Mouse (Mus musculus) layer of hippocampus, adult 9-10 months (tissue): ENCODE measurements around the gene Sesn1.
"Not testable (repeated sequence)": the region's sequence is repeated elsewhere in the genome, so short reads cannot be mapped to it uniquely, and the experiment has no call there.

ENCODE experiments used
- DNase-seq: peaks from one replicate; pipeline ENCODE4 v3.0.0; 2022; ENCODE audit warnings: low spot score

The Sesn1 gene

DNA sequence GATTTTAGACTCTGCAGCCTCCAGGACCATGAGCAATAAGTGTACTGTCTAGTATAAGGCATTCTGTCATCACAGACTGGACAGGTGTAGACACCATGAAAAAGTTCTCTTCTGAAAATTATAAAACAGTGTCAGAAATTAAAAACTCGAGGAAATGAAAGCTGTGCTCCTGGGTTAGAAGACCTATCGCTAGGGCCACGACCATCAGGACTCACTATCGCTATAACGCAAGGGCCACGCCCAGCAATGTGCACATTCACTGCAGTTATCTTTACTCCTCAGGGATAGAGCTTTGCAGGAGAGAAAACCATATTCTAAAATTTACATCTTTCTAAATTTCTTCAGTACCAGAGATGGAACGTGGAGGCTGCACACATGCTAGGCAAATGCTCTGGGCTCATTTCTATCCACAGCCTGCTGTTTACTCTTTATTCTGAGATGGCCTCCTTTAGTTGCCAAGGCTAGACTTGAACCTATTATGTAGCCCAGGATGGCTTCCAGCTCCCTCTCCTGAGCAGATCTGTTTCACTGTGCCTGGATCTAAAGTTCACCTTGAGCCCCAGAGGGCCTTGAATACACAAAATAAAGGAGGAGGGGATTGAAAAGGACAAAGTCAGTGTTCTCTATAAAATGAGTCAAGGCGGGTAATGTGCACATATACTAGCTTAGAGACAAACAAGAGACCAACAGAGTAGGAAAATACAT is 102.7 kb downstream of the Sesn1 start:
- no peak for DNase-seq

DNA sequence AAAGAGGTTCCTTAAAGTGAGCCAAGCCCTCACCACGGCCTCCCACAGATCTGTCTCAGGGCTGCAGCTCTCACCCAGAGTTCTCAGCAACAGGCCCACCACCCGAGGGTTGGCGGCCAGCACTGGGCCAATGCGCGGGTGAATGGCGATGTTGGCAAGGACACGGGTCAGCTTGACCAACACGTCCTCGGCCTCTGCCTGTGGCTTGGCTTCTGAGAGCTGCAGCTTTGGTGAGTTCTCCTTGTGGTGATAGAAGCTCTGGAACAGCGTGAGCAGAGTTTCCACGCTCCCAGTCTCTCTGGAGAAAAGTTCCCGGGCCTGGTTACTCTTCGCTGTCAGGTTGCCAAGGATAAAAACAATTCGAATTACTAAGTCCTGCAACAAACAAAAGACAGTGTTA is 117.0 kb downstream of the Sesn1 start:
- DNase-seq, result no peak

DNA sequence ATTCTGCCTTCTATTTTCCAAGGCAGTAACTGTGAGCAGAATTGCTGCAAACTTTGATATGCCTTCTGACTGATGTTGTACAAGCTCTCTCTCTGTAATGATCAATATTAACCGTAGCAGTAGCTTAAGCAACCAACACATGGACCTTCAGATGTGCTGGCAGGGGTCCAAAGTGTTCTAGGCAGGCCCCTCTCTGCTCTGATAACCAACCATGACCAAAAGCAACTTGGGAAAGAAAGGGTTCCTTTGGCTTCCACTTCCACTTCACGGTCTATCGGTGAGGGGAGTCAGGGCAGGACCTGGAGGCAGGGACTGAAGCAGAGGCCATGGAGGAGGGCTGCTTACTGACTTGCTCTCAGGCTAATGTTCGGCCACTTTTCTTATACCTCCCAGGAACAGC is 121.2 kb downstream of the Sesn1 start:
- DNase-seq, result no peak

DNA sequence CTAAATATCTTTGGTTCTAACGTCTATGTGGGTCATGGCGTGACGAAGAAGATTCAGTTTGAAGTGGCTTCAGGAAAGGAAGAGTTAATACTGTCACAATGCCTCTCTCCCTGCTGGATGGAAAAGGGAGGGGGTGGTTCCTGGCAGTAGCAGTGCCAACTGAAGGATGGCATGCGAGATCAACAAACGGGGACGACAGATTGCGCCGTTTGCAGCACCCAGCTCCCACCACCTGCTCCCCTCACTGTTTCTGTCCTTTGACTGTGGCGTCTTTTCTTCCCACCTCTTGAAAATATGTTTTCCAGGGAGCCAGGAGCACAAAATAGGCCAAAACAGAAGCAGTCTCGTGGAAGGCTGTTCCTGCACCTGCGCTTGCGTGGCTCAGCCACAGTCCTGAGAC is 122.2 kb downstream of the Sesn1 start:
- DNase-seq, result peak; percentile 73

DNA sequence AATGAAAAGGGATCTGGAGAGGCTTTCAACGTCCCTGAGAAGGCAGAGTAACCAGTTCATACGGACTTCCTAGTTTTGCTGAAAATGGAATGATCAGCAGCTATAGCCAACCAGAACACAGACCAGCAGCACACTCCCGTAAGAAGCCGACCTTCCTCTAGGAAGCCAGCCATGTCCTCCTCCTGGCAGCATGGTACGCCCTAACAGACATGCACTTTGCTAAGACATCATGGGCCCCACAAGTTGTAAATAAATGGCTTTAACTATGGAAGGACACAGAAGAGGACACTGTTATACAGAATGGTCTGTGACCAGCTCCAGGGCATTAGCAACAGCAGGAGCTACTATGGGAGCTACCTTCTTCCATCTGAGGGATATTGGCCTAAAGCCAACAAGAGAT is 123.2 kb downstream of the Sesn1 start:
- DNase-seq, result no peak

DNA sequence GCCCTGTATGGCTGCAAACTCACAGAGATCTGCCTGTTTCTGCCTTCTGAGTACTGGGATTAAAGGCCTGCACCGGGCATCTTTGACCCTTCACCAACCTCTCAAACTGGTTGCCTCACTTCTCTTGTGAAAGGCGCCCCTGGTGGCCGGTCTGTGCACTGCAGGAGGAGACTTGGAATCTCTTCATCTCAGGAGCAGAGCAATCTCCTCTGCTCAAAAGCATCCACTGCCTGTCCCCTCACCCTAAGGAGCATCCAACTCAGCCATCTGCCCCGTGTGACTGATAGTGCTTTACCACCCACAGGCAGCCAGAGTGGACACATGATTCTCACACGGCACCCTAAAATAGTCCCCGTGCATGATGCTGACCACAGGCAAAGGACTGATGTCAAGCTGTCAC is 123.8 kb downstream of the Sesn1 start:
- DNase-seq, result peak; percentile 45

GRCm38 (mm10) chr10:41934633-41935475 is 125.1 kb downstream of the Sesn1 start:
- DNase-seq, result peak; percentile 70

- DNase-seq, result peak; percentile 85
These were observed 125.7 kb downstream of the Sesn1 start for GRCm38 (mm10) chr10:41935476-41935829.

DNA sequence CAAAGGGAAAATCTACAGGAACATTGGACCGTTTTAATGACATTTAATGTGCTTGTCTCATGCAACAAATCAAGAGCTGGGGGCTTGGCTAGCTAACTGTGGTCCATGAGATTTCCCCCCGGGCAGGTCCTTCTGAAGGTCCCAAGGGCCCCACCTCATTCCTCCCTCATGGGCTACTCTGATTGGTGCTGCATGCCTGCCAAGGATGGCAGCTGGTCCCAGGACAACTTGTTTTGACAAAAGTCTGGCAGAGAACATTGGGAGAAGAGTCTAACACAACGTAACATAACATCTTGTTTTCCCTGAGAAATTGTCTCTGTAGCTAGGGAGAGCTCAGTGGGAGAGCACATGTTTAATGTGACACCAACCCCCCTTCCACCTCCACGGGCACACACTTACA is 126.4 kb downstream of the Sesn1 start:
- DNase-seq, result peak; percentile 37

DNA sequence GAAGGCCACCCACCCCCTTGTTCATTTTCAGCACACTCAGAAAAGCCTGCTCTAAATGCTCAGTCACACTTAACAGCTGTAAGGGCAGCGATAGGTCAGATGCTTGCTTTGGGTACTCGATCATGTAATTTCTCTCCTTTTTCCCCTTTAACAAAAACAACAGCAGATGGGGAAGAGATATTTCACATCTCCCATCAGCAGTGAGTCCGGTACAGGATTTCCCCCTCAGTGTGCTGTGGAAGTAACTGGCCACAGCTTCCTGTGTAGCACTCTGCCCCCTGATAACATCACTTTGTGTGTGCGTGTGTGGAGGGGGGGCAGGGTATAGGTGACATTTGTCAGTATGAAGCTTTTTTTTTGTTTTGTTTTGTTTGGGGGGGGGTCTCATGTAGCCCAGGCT is 127.4 kb downstream of the Sesn1 start:
- no peak for DNase-seq

GRCm38 (mm10) chr10:41939090-41939489 is 129.4 kb downstream of the Sesn1 start:
- DNase-seq, result no peak

DNA sequence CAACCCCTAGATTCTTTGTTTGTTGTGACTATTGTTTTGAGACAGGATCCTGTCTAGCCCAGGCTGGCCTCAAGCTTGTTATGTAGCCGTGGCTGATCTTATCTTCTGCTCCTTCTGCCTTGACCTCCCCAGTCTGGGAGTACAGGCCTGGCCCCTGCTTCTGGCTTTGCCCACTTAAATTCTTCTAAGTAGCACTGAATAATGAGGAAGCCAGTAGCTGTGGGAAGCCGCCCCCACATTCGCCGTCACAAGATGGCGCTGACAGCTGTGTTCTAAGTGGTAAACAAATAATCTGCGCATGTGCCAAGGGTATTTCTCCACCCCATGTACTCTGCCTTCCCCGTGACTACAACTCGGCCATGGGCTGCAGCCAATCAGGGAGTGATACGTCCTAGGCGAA is 142.6 kb downstream of the Sesn1 start:
- DNase-seq, result not testable (repeated sequence)

DNA sequence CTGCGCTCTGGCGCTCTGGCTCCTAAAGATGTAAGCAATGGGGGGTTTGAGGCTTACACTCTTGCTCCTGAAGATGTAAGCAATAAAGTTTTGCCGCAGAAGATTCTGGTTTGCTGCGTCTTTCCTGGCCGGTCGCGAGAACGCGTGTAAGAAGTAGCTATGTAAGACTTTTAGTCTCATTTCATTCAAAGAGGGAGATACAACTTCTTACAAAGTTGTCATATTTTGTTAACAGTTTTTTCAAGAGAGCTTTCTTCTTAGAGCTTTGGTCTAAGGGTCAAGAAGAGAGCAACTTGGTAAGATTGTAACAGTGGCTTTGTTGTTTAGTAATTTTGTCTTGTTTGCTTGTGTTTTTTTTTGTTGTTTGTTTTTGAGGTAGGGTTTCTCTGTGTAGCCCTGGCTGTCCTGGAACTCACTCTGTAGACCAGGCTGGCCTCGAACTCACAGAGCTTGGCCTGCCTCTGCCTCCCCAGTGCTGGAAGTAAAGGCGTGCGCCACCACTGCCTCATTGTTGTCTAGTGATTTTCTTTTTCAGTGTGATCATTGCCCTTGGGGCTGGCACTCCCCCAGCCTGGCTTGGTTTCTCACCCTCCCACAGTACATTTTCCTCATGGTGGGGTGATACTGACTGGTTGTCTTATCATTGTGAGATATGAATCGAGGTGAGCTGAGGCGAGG is 143.3 kb downstream of the Sesn1 start:
- DNase-seq, result no peak

DNA sequence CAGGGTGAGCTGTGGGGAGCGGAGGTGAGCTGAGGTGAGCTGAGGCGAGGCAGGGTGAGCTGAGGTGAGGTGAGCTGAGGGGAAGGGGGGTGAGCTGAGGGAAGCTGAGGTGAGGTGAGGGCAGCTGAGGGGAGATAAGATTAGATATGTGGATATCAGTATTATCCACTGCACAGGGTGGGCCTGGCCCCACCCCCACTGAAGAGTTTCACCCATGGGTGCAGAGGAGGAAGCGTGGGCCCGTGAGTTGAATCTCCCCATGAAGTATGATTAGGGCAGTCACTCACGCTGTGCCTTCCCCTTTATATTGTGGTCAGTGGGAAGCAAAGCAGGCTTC is 143.8 kb downstream of the Sesn1 start:
- no peak for DNase-seq

GRCm38 (mm10) chr10:41957421-41958225 is 147.9 kb downstream of the Sesn1 start:
- DNase-seq, result no peak
